Comparison of ENCODE assay signal across 9 mouse cellular contexts in the genomic region with DNA sequence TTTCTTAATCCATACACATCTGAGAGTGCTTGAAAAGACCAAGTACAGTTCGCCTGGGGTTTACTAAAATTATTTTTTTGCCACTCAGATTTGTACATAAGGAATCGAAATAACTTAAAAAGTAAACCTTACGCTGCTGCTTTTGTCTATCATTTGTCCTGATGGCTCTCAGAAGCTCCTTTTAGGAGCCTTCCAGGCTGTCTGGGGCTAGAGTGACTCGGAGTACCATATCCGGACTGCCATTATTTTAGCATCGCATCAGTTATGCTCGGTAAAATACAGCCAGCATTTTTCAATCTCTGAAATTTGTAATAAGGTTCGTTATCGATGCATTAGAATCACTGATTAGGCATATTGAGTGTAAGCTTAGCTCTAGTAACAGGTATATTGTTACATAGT. TPM values are rescaled to one million over a fixed set of nuclear protein-coding genes. Genes with fewer than 3 reads are reported as not detected.
DNase-seq lines count a peak whose midpoint lies in the region; ATAC-seq and TF ChIP-seq lines count a peak whose summit lies in the region.
"Had no signal": no experiment of that assay in that cellular context is flagged by ENCODE, and none has a peak within 500 bp of the region (broad histone marks: within the 10 kb centered on the region; RNA-seq: fewer than 3 reads in every experiment).

No protein-coding gene starts in this region.

- H3K27ac ChIP-seq in heart, embryonic 13.5 days (replicated peaks), result peak overlapping the region; percentile 84
- H3K27ac ChIP-seq in MEL (ENCODE audit: control insufficient read depth, low read depth, low read length) (peak overlapping the region; percentile 92), macrophage (peak overlapping the region; percentile 76)
- peak overlapping the region; percentile 96 for H3K27ac ChIP-seq in hindbrain, embryonic 10.5 days

- peak overlapping the region; percentile 33 for H3K4me3 ChIP-seq in heart, embryonic 13.5 days
- H3K4me3 ChIP-seq in MEL (ENCODE audit: control insufficient read depth in 1 of 2, insufficient read depth in 1 of 2, low read depth in 2 of 2, low read length in 2 of 2) (peak overlapping the region; percentile 38 to 55), macrophage (ENCODE audit: inconsistent target) (no peak overlapping the region)
- peak overlapping the region; percentile 42 for H3K4me3 ChIP-seq in hindbrain, embryonic 10.5 days

- H3K79me2 ChIP-seq in MEL (ENCODE audit: control insufficient read depth, insufficient read depth, low read length, poor library complexity) (peaks cover 7% of the 10 kb centered on the region), macrophage (ENCODE audit: inconsistent target) (no peaks in the 10 kb centered on the region; the same call in 1 of the 2 replicates)

- TF ChIP-seq EP300 in MEL (IDR thresholded peaks at IDR 0.05; ENCODE audit: low read depth in 1 of 2, low read length in 2 of 2), result no peak

- no peak for ATAC-seq in heart, embryonic 13.5 days (ENCODE audit: extremely low read depth, insufficient number of reproducible peaks, low FRiP score, low TSS enrichment)

- intact Hi-C loops in heart, postnatal 25 days (cut with DNase I), result loop anchor here (2.0 kb wide), 1 partner anchor 22 kb away; the partner anchor contains the start of gene Hist2h4

- H3K9ac ChIP-seq in heart, embryonic 13.5 days, result peak overlapping the region; percentile 76
- peak overlapping the region; percentile 90 for H3K9ac ChIP-seq in MEL (ENCODE audit: control insufficient read depth, low read depth, low read length, poor library complexity, severe bottlenecking)

- H3K36me3 ChIP-seq in heart, embryonic 13.5 days, result no peaks in the 10 kb centered on the region
- H3K36me3 ChIP-seq in MEL (ENCODE audit: control insufficient read depth in 1 of 2, insufficient read depth in 2 of 2, low read length in 2 of 2) (peaks cover 0 to 49% of the 10 kb centered on the region in 2 experiments; a peak in 2 of 4 replicates), macrophage (ENCODE audit: inconsistent target) (no peaks in the 10 kb centered on the region)
- no peaks in the 10 kb centered on the region for H3K36me3 ChIP-seq in hindbrain, embryonic 10.5 days

- no peak for TF ChIP-seq POLR2A in MEL (IDR thresholded peaks at IDR 0.05; ENCODE audit: control insufficient read depth in 1 of 2, insufficient read depth in 1 of 2, low read depth in 1 of 2, low read length in 2 of 2, poor library complexity in 1 of 2)

- DNase-seq in heart, postnatal 25 days (ENCODE audit: low spot score), result no peak
- peak; percentile 73 for DNase-seq in MEL (ENCODE audit: low read depth, low spot score)
- DNase-seq in hindbrain, embryonic 10.5 days (ENCODE audit: low spot score), result no peak
- DNase-seq in gastrocnemius, adult 8-10 months (ENCODE audit: low spot score in 2 of 2), result no peak
- DNase-seq in thymus, postnatal 25 days, result no peak
- DNase-seq in urinary bladder, postnatal 4 days (ENCODE audit: low spot score in 2 of 2), result no peak

- no peak for TF ChIP-seq CTCF in MEL (IDR thresholded peaks at IDR 0.05 in 2 of 3, conservative IDR thresholded peaks at IDR 0.05 in 1 of 3; ENCODE audit: control insufficient read depth in 1 of 3, insufficient read depth in 1 of 3, low read depth in 2 of 3, low read length in 3 of 3, poor library complexity in 1 of 3, severe bottlenecking in 1 of 3)

- H3K9me3 ChIP-seq in heart, embryonic 13.5 days, result no peaks in the 10 kb centered on the region
- H3K9me3 ChIP-seq in MEL (replicated peaks; ENCODE audit: insufficient read depth, low read length), result no peaks in the 10 kb centered on the region
- H3K9me3 ChIP-seq in hindbrain, embryonic 10.5 days, result no peaks in the 10 kb centered on the region

- no peak for TF ChIP-seq RAD21 in MEL (IDR thresholded peaks at IDR 0.05; ENCODE audit: low read depth, low read length)

- WGBS in heart, embryonic 13.5 days, result 81% methylated on average over 9 of the region's 9 CpGs
- 79% methylated on average over 9 of the region's 9 CpGs for WGBS in hindbrain, embryonic 10.5 days
- 89% methylated on average over 9 of the region's 9 CpGs for WGBS in macrophage (ENCODE audit: missing documents)

- peak overlapping the region; percentile 61 for H3K4me2 ChIP-seq in heart, embryonic 13.5 days

- no peaks in the 10 kb centered on the region for H3K27me3 ChIP-seq in heart, embryonic 13.5 days (replicated peaks)
- no peaks in the 10 kb centered on the region for H3K27me3 ChIP-seq in MEL (ENCODE audit: control insufficient read depth in 1 of 2, insufficient read depth in 2 of 2, low read length in 2 of 2)
- H3K27me3 ChIP-seq in hindbrain, embryonic 10.5 days (ENCODE audit: insufficient read depth, poor library complexity, severe bottlenecking), result no peaks in the 10 kb centered on the region

- H3K4me1 ChIP-seq in heart, embryonic 13.5 days, result peaks cover 42% of the 10 kb centered on the region
- H3K4me1 ChIP-seq in MEL (ENCODE audit: control insufficient read depth in 1 of 2, insufficient read depth in 2 of 2, low read length in 2 of 2), result peaks cover 13 to 41% of the 10 kb centered on the region in 2 experiments
- H3K4me1 ChIP-seq in hindbrain, embryonic 10.5 days (replicated peaks), result peaks cover 43% of the 10 kb centered on the region

RNA-seq across cellular contexts. Expression of gene Hist2h2aa2, which starts 0.7 kb away (rescaled TPM):
- polyA plus RNA-seq in heart, embryonic 13.5 days (2015; fragmentation: Nextera tagmentation; extraction: Ambion mirVana), result 34.7 and 49.3 TPM in 2 replicates
- total RNA-seq in heart, postnatal 25 days (2021), result 100 to 1,000 TPM; 232 to 233 TPM
- 11,232 and 13,053 TPM in 2 replicates for total RNA-seq in MEL (2012; rRNA removed)
- polyA plus RNA-seq in MEL (2012; ENCODE audit: insufficient read depth in 1 of 2, insufficient read length in 2 of 2, low read depth in 1 of 2, low replicate concordance in 2 of 2, missing spikeins in 1 of 2), result 10 to 100 TPM in 1 of 2 experiments, not detected in 1; 18.4 TPM
- 44.6 and 55.1 TPM in 2 replicates for polyA plus RNA-seq in hindbrain, embryonic 10.5 days (2016; fragmentation: Nextera tagmentation; extraction: Ambion mirVana)
- total RNA-seq in macrophage (2018; cell fraction: chromatin; rRNA removed), result 100 to 1,000 TPM in 6 of 26 experiments, 10 to 100 TPM in 20; 14.6 to 204 (median 42.8) TPM
- 100 to 1,000 TPM; 117 to 488 (median 245) TPM for total RNA-seq in macrophage (2018; cell fraction: cytosol; rRNA removed)
- total RNA-seq in macrophage (2018; cell fraction: nucleus; rRNA removed), result 100 to 1,000 TPM in 9 of 26 experiments, 10 to 100 TPM in 16, 1 to 10 TPM in 1; 6.7 to 408 (median 71.5) TPM
- polyA plus RNA-seq in macrophage (2018), result 57.1 to 112 TPM (median 105 TPM) in 3 replicates
- 100 to 1,000 TPM; 141 to 187 (median 153) TPM for total RNA-seq in gastrocnemius, adult 8-10 months (2022)

RNA-seq across cellular contexts. Expression of gene Hist2h3c2, which starts 1.9 kb away (rescaled TPM):
- polyA plus RNA-seq in heart, embryonic 13.5 days (2015; fragmentation: Nextera tagmentation; extraction: Ambion mirVana), result 3.0 and 4.3 TPM in 2 replicates
- 10 to 100 TPM in 1 of 2 experiments, 1 to 10 TPM in 1; 9.3 to 10.4 TPM for total RNA-seq in heart, postnatal 25 days (2021)
- total RNA-seq in MEL (2012; rRNA removed), result 2,744 and 3,348 TPM in 2 replicates
- polyA plus RNA-seq in MEL (2012; ENCODE audit: insufficient read depth in 1 of 2, insufficient read length in 2 of 2, low read depth in 1 of 2, low replicate concordance in 2 of 2, missing spikeins in 1 of 2), result 1,000 to 10,000 TPM in 1 of 2 experiments, 1 to 10 TPM in 1; 8.2 to 1,897 TPM
- polyA plus RNA-seq in hindbrain, embryonic 10.5 days (2016; fragmentation: Nextera tagmentation; extraction: Ambion mirVana), result 7.9 and 8.4 TPM in 2 replicates
- 10 to 100 TPM in 1 of 26 experiments, 1 to 10 TPM in 17, not detected in 8; 1.0 to 20.9 (median 3.0) TPM for total RNA-seq in macrophage (2018; cell fraction: chromatin; rRNA removed)
- 10 to 100 TPM in 12 of 26 experiments, 1 to 10 TPM in 14; 4.0 to 26.3 (median 8.5) TPM for total RNA-seq in macrophage (2018; cell fraction: cytosol; rRNA removed)
- 10 to 100 TPM in 3 of 26 experiments, 1 to 10 TPM in 20, under 1 TPM in 2, not detected in 1; 0.63 to 20.6 (median 3.2) TPM for total RNA-seq in macrophage (2018; cell fraction: nucleus; rRNA removed)
- 2.4 to 4.9 TPM (median 3.8 TPM) in 3 replicates for polyA plus RNA-seq in macrophage (2018)
- total RNA-seq in gastrocnemius, adult 8-10 months (2022), result 1 to 10 TPM; 2.6 to 7.1 (median 4.9) TPM

RNA-seq across cellular contexts. Expression of gene Hist2h2aa1, which starts 4.5 kb away (rescaled TPM):
- 10.6 and 16.1 TPM in 2 replicates for polyA plus RNA-seq in heart, embryonic 13.5 days (2015; fragmentation: Nextera tagmentation; extraction: Ambion mirVana)
- 10 to 100 TPM in 1 of 2 experiments, 1 to 10 TPM in 1; 7.7 to 40.9 TPM for total RNA-seq in heart, postnatal 25 days (2021)
- total RNA-seq in MEL (2012; rRNA removed), result 3,456 and 4,103 TPM in 2 replicates
- polyA plus RNA-seq in MEL (2012; ENCODE audit: insufficient read depth in 1 of 2, insufficient read length in 2 of 2, low read depth in 1 of 2, low replicate concordance in 2 of 2, missing spikeins in 1 of 2) (1 to 10 TPM in 1 of 2 experiments, not detected in 1; 1.5 TPM), macrophage (2018) (24.8 to 42.2 TPM (median 31.8 TPM) in 3 replicates)
- 11.3 and 13.4 TPM in 2 replicates for polyA plus RNA-seq in hindbrain, embryonic 10.5 days (2016; fragmentation: Nextera tagmentation; extraction: Ambion mirVana)
- total RNA-seq in macrophage (2018; cell fraction: chromatin; rRNA removed), result 10 to 100 TPM in 9 of 26 experiments, 1 to 10 TPM in 12, not detected in 5; 2.2 to 49.3 (median 9.8) TPM
- 100 to 1,000 TPM in 4 of 26 experiments, 10 to 100 TPM in 22; 24.8 to 148 (median 55.9) TPM for total RNA-seq in macrophage (2018; cell fraction: cytosol; rRNA removed)
- 10 to 100 TPM in 20 of 26 experiments, 1 to 10 TPM in 5, not detected in 1; 2.6 to 72.1 (median 24.1) TPM for total RNA-seq in macrophage (2018; cell fraction: nucleus; rRNA removed)
- total RNA-seq in gastrocnemius, adult 8-10 months (2022), result 1 to 10 TPM in 3 of 4 experiments, not detected in 1; 2.7 to 5.0 (median 4.8) TPM

RNA-seq across cellular contexts. Expression of gene Hist2h3c1, which starts 5.7 kb away (rescaled TPM):
- polyA plus RNA-seq in heart, embryonic 13.5 days (2015; fragmentation: Nextera tagmentation; extraction: Ambion mirVana), result 0.24 and 0.46 TPM in 2 replicates
- not detected for total RNA-seq in heart, postnatal 25 days (2021)
- 1.3 and 1.5 TPM in 2 replicates for total RNA-seq in MEL (2012; rRNA removed)
- polyA plus RNA-seq in MEL (2012; ENCODE audit: insufficient read depth in 1 of 2, insufficient read length in 2 of 2, low read depth in 1 of 2, low replicate concordance in 2 of 2, missing spikeins in 1 of 2) (not detected), macrophage (2018) (1.7 to 8.5 TPM (median 4.8 TPM) in 3 replicates)
- polyA plus RNA-seq in hindbrain, embryonic 10.5 days (2016; fragmentation: Nextera tagmentation; extraction: Ambion mirVana), result 0.42 and 0.56 TPM in 2 replicates
- total RNA-seq in macrophage (2018; cell fraction: chromatin; rRNA removed), result not detected
- total RNA-seq in macrophage (2018; cell fraction: cytosol; rRNA removed), result 10 to 100 TPM in 4 of 26 experiments, 1 to 10 TPM in 20, under 1 TPM in 2; 0.26 to 13.9 (median 5.0) TPM
- total RNA-seq in macrophage (2018; cell fraction: nucleus; rRNA removed), result 1 to 10 TPM in 4 of 26 experiments, under 1 TPM in 2, not detected in 20; 0.60 to 8.0 (median 2.2) TPM
- not detected for total RNA-seq in gastrocnemius, adult 8-10 months (2022)
- total RNA-seq: left cerebral cortex, postnatal 10 days had no signal

RNA-seq across cellular contexts. Expression of gene Hist2h2be, which starts 19.9 kb away (rescaled TPM):
- 3.6 and 5.0 TPM in 2 replicates for polyA plus RNA-seq in heart, embryonic 13.5 days (2015; fragmentation: Nextera tagmentation; extraction: Ambion mirVana)
- 10 to 100 TPM; 10.1 to 11.6 TPM for total RNA-seq in heart, postnatal 25 days (2021)
- 1.6 and 1.8 TPM in 2 replicates for total RNA-seq in MEL (2012; rRNA removed)
- polyA plus RNA-seq in MEL (2012; ENCODE audit: insufficient read depth in 1 of 2, insufficient read length in 2 of 2, low read depth in 1 of 2, low replicate concordance in 2 of 2, missing spikeins in 1 of 2) (1 to 10 TPM in 1 of 2 experiments, not detected in 1; 3.2 TPM), macrophage (2018) (5.7 to 13.3 TPM (median 6.8 TPM) in 3 replicates)
- 6.0 and 8.7 TPM in 2 replicates for polyA plus RNA-seq in hindbrain, embryonic 10.5 days (2016; fragmentation: Nextera tagmentation; extraction: Ambion mirVana)
- total RNA-seq in macrophage (2018; cell fraction: chromatin; rRNA removed), result 10 to 100 TPM in 6 of 26 experiments, 1 to 10 TPM in 14, under 1 TPM in 5, not detected in 1; 0.31 to 20.2 (median 2.9) TPM
- 10 to 100 TPM in 2 of 26 experiments, 1 to 10 TPM in 24; 4.6 to 10.5 (median 6.7) TPM for total RNA-seq in macrophage (2018; cell fraction: cytosol; rRNA removed)
- total RNA-seq in macrophage (2018; cell fraction: nucleus; rRNA removed), result 10 to 100 TPM in 9 of 26 experiments, 1 to 10 TPM in 16, under 1 TPM in 1; 0.82 to 40.9 (median 7.9) TPM
- 1 to 10 TPM; 4.3 to 5.9 (median 5.2) TPM for total RNA-seq in gastrocnemius, adult 8-10 months (2022)
